Mouse (Mus musculus) colon, adult 2 months (tissue): Measurements from ENCODE around the gene Fgd4. TPM values are rescaled to one million over a fixed set of nuclear protein-coding genes. Genes with fewer than 3 reads are reported as not detected.

ENCODE experiments used
- polyA plus RNA-seq: library from polyadenylated mRNA; depleted of rRNA; stranded (reverse); fragments of >200 nt; gene quantifications from 2 replicates; pipeline ENCODE4 v1.2.3, GENCODE M21; 2012; rRNA removed

Fgd4 gene
- polyA plus RNA-seq = 5.8 and 7.4 TPM in 2 replicates

DNA sequence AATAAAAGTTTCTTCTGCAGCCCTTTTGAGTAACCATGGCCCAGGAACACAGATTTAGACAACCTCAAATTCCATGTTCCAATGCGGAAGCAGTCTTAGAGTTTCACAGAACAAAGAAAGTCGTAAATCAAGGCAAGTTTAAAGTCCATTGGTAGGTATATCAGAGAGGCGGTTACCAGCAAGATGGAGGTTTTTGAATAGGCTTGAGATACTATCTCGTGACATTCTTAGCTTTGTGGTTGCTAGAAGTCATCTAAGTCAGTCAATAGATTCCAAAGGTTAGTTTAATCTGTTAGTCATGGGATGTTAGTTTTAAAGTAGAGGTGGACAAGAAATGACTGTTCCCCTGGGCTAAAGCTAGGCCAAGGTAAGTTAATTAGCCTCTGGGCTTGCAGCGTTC lies at the start of gene Fgd4:
TSS of gene Fgd4 (minus strand) at position 89 of the 400 bp plus-strand sequence.

Other genes starting within 250 kb of the Fgd4 start
- gene Dnm1l, start 241.6 kb downstream of the Fgd4 start, polyA plus RNA-seq = 5.5 and 8.1 TPM in 2 replicates
- not detected in 2 replicates for gene Olfr19, start 75.9 kb upstream of the Fgd4 start, polyA plus RNA-seq
- gene Spag6l, start 228.9 kb upstream of the Fgd4 start, polyA plus RNA-seq = 0.44 and 0.49 TPM in 2 replicates